Comparison of ENCODE assay signal across 7 mouse cellular contexts in the genomic region with DNA sequence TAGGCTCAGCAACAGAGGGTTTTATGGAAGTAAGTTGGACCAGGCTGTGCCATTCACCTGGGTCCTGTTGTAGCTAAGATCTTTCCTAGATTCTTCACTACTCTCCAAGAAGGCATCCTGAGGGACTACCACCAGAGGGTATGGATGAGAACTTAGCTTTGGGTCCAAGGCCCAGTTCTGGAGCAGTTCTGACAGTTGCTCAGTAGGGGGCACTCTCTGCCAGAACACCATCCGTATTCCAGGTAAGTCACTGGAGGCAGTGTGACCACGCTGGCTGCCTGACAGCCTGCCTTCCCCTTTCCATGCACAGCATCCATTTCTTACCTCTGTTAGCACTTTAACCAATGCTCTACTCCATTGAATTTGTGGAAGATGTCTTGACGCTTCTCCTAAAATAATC.
A peak's percentile ranks its signal among the peaks of the same experiment; 100 is the strongest.
DNase-seq lines count a peak whose midpoint lies in the region; ATAC-seq and TF ChIP-seq lines count a peak whose summit lies in the region.

No protein-coding gene starts in this region.

- H3K4me2 ChIP-seq in embryonic facial prominence, embryonic 11.5 days (ENCODE audit: low read depth, low read length), result no peak overlapping the region

- no peak overlapping the region for H3K9ac ChIP-seq in ES-E14 (ENCODE audit: insufficient read depth, low read depth, low read length, poor library complexity, severe bottlenecking)
- H3K9ac ChIP-seq in embryonic facial prominence, embryonic 11.5 days (replicated peaks; ENCODE audit: low read length), result no peak overlapping the region

- H3K27ac ChIP-seq in ES-E14 (ENCODE audit: insufficient read depth, low read depth, low read length, poor library complexity, severe bottlenecking), result no peak overlapping the region
- no peak overlapping the region for H3K27ac ChIP-seq in embryonic facial prominence, embryonic 11.5 days (replicated peaks; ENCODE audit: low read depth, low read length)

- WGBS in embryonic facial prominence, embryonic 11.5 days, result 12% methylated on average over 3 of the region's 3 CpGs

- in situ Hi-C loops in ES-E14 (cut with MboI; ENCODE audit: low sequenced_read_pairs in 2 of 2, unreplicated experiment in 2 of 2), result loop anchor here in 1 of 2 experiments (10.0 kb wide), 1 partner anchor 268 kb away; no protein-coding TSS in a partner anchor

- H3K27me3 ChIP-seq in embryonic facial prominence, embryonic 11.5 days (ENCODE audit: control insufficient read depth, insufficient read depth, low read length), result no peaks in the 10 kb centered on the region

- peaks cover 0 to 8% of the 10 kb centered on the region in 2 experiments; a peak in 2 of 4 replicates for H3K4me1 ChIP-seq in ES-E14 (ENCODE audit: control insufficient read depth in 2 of 2, insufficient read depth in 2 of 2, low read length in 2 of 2, poor library complexity in 1 of 2)
- H3K4me1 ChIP-seq in embryonic facial prominence, embryonic 11.5 days (ENCODE audit: control insufficient read depth, insufficient read depth, low read length), result no peaks in the 10 kb centered on the region

- H3K4me3 ChIP-seq in ES-E14 (ENCODE audit: insufficient read depth in 1 of 2, low read depth in 1 of 2, low read length in 2 of 2, poor library complexity in 1 of 2, severe bottlenecking in 1 of 2), result no peak overlapping the region
- no peak overlapping the region for H3K4me3 ChIP-seq in embryonic facial prominence, embryonic 11.5 days (ENCODE audit: low read depth, low read length)

- no peak for ATAC-seq in embryonic facial prominence, embryonic 11.5 days (replicated peaks; ENCODE audit: insufficient number of reproducible peaks, low FRiP score, low TSS enrichment, low read depth)
- ATAC-seq in hematopoietic stem cell, adult 5-6 weeks (replicated peaks in 1 of 2; ENCODE audit: insufficient read depth in 1 of 2, low FRiP score in 2 of 2, low TSS enrichment in 1 of 2, low read depth in 1 of 2, poor library complexity in 2 of 2, severe bottlenecking in 2 of 2), result peak; percentile 92
- peak; percentile 87 for ATAC-seq in megakaryocyte, adult 5-6 weeks (ENCODE audit: poor library complexity, severe bottlenecking)

- peak; percentile 82 for DNase-seq in ES-E14 (ENCODE audit: low read depth, low spot score)
- DNase-seq in adrenal gland, postnatal 14 days, result peak; percentile 76
- peak; percentile 73 for DNase-seq in embryonic facial prominence, embryonic 11.5 days (ENCODE audit: low spot score)
- peak; percentile 49 for DNase-seq in layer of hippocampus, adult 9-11 months
- peak; percentile 21 for DNase-seq in skeletal muscle tissue, adult 2 months (ENCODE audit: low read depth, low spot score)

- H3K36me3 ChIP-seq in ES-E14 (ENCODE audit: control insufficient read depth, insufficient read depth, low read length, poor library complexity, severe bottlenecking), result no peaks in the 10 kb centered on the region
- H3K36me3 ChIP-seq in embryonic facial prominence, embryonic 11.5 days (replicated peaks; ENCODE audit: control insufficient read depth, insufficient read depth, low read depth, low read length), result no peaks in the 10 kb centered on the region

- no peaks in the 10 kb centered on the region for H3K9me3 ChIP-seq in ES-E14 (ENCODE audit: control insufficient read depth, insufficient read depth, low read depth, low read length)
- H3K9me3 ChIP-seq in embryonic facial prominence, embryonic 11.5 days (replicated peaks; ENCODE audit: control insufficient read depth, low read length), result no peaks in the 10 kb centered on the region

TF ChIP-seq in ES-E14, 5 proteins besides CTCF, POLR2A, EP300 and RAD21:
- no peak for TF ChIP-seq MAFK (IDR thresholded peaks at IDR 0.05; ENCODE audit: insufficient read depth, low read depth, low read length)
- TF ChIP-seq CHD2 (IDR thresholded peaks at IDR 0.05; ENCODE audit: low read depth, low read length), result no peak
- TF ChIP-seq ZC3H11A (IDR thresholded peaks at IDR 0.05; ENCODE audit: borderline replicate concordance, low read depth, low read length), result peak; percentile 97
- TF ChIP-seq ZNF384 (IDR thresholded peaks at IDR 0.05; ENCODE audit: low read depth, low read length), result 0 out of 2 replicates have a peak, but pooled peaks have one; percentile 32
- no peak for TF ChIP-seq HCFC1 (IDR thresholded peaks at IDR 0.05; ENCODE audit: borderline replicate concordance, insufficient read depth, low read length)
TF ChIP-seq in ES-E14: peak in this region for 2.

Comparison
In these comparisons a context has a peak if more than half of its experiments do, and no peak if none do; other contexts are left out.
1. DNase-seq: peak in every context shown above with its lines; median percentile 82 in ES-E14; 76 in adrenal gland, postnatal 14 days; 73 in embryonic facial prominence, embryonic 11.5 days; 49 in layer of hippocampus, adult 9-11 months; 21 in skeletal muscle tissue, adult 2 months.